Mouse (Mus musculus): Measurements from ENCODE around the gene Rpl36a.

DNA sequence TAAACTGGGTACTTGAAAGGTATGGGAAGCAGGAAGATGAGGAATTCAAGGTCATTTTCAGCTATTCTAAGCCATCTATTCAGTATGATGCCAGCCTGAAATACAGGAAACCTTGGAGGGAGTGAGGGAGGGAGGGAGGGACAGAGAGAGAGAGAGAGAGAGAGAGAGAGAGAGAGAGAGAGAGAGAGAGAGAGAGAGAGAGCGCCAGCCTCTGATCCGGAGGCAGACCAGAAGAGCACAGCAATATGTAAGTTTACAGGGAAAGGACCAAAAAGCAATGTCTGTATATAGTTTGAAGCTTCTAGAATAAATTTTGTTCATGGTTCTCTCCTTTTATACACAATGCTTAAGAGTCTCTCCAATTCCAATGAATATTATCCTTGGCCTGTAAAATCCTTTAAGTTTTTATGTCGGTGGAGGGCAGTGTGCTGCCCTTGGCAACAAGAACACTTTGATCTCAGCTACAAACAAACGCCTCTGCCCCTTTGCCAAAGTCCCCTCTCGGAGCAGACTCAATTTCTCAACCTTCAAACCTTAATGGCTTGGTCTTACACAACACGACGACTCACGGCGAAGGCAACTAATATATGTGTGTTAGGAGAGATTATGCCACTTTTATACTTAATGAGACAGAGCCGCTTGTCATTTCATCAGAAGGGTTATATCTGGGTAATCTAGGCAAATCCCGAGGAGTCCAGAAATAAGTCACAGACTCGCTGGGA is 44.9 kb upstream of the Rpl36a start:
- TF ChIP-seq CTCF (IDR thresholded peaks at IDR 0.05; ENCODE audit: insufficient read depth, low read depth, low read length), result no peak
- no peak for TF ChIP-seq POLR2A (IDR thresholded peaks at IDR 0.05; ENCODE audit: insufficient read depth, low read depth, low read length)

Measured in olfactory bulb, adult 2 months (tissue).